8 mouse cellular contexts compared by ENCODE assay signal in genomic region chr6:21985732-21986540, GRCm38 (mm10). TPM values are rescaled to one million over a fixed set of nuclear protein-coding genes. Genes with fewer than 3 reads are reported as not detected.
DNase-seq lines count a peak whose midpoint lies in the region; ATAC-seq lines count a peak whose summit lies in the region.

Gene Cped1 (plus strand): TSS chr6:21985916.

- H3K4me3 ChIP-seq in embryonic facial prominence, embryonic 13.5 days = peak within 1 kb of the TSS; percentile 59
- peak within 1 kb of the TSS; percentile 63 for H3K4me3 ChIP-seq in heart, embryonic 13.5 days
- H3K4me3 ChIP-seq in kidney, embryonic 16.5 days (ENCODE audit: low read length) = peak within 1 kb of the TSS; percentile 68

- H3K36me3 ChIP-seq in embryonic facial prominence, embryonic 13.5 days = no peaks in the 10 kb centered on the region
- H3K36me3 ChIP-seq in heart, embryonic 13.5 days = no peaks in the 10 kb centered on the region
- no peaks in the 10 kb centered on the region for H3K36me3 ChIP-seq in kidney, embryonic 16.5 days (ENCODE audit: insufficient read depth, low read length)

- WGBS in embryonic facial prominence, embryonic 13.5 days = under 1% methylated on average over 38 of the region's 38 CpGs
- under 1% methylated on average over 38 of the region's 38 CpGs for WGBS in heart, embryonic 13.5 days
- under 1% methylated on average over 38 of the region's 38 CpGs for WGBS in kidney, embryonic 16.5 days

- H3K27me3 ChIP-seq in embryonic facial prominence, embryonic 13.5 days = no peaks in the 10 kb centered on the region
- 0 out of 2 replicates have a peak, but pooled peaks cover 6% of the 10 kb centered on the region for H3K27me3 ChIP-seq in heart, embryonic 13.5 days (replicated peaks)
- H3K27me3 ChIP-seq in kidney, embryonic 16.5 days (ENCODE audit: insufficient read depth, low read length) = no peaks in the 10 kb centered on the region

- H3K4me2 ChIP-seq in embryonic facial prominence, embryonic 13.5 days = peak within 1 kb of the TSS; percentile 83
- H3K4me2 ChIP-seq in heart, embryonic 13.5 days = peak within 1 kb of the TSS; percentile 93
- peak within 1 kb of the TSS; percentile 88 for H3K4me2 ChIP-seq in kidney, embryonic 16.5 days (replicated peaks; ENCODE audit: low read depth, low read length)

- H3K9ac ChIP-seq in embryonic facial prominence, embryonic 13.5 days = peak within 1 kb of the TSS; percentile 81
- peak within 1 kb of the TSS; percentile 81 for H3K9ac ChIP-seq in heart, embryonic 13.5 days
- peak within 1 kb of the TSS; percentile 80 for H3K9ac ChIP-seq in kidney, embryonic 16.5 days (replicated peaks; ENCODE audit: low read length)

- peak within 1 kb of the TSS; percentile 89 for H3K27ac ChIP-seq in embryonic facial prominence, embryonic 13.5 days
- peak within 1 kb of the TSS; percentile 56 for H3K27ac ChIP-seq in heart, embryonic 13.5 days (replicated peaks)
- peak within 1 kb of the TSS; percentile 90 for H3K27ac ChIP-seq in kidney, embryonic 16.5 days (ENCODE audit: low read length)

- ATAC-seq in embryonic facial prominence, embryonic 13.5 days (ENCODE audit: insufficient number of reproducible peaks, insufficient read depth, low FRiP score, low TSS enrichment, low read depth) = no peak
- no peak for ATAC-seq in heart, embryonic 13.5 days (ENCODE audit: extremely low read depth, insufficient number of reproducible peaks, low FRiP score, low TSS enrichment)
- peak; percentile 71 for ATAC-seq in kidney, embryonic 16.5 days (ENCODE audit: low FRiP score, low TSS enrichment)

- H3K9me3 ChIP-seq in embryonic facial prominence, embryonic 13.5 days = no peaks in the 10 kb centered on the region
- no peaks in the 10 kb centered on the region for H3K9me3 ChIP-seq in heart, embryonic 13.5 days
- H3K9me3 ChIP-seq in kidney, embryonic 16.5 days (ENCODE audit: low read length) = no peaks in the 10 kb centered on the region

- H3K4me1 ChIP-seq in embryonic facial prominence, embryonic 13.5 days = no peaks in the 10 kb centered on the region; the same call in 1 of the 2 replicates
- H3K4me1 ChIP-seq in heart, embryonic 13.5 days = 0 out of 2 replicates have a peak, but pooled peaks cover 6% of the 10 kb centered on the region
- peaks cover 3% of the 10 kb centered on the region; the same call in 1 of the 2 replicates for H3K4me1 ChIP-seq in kidney, embryonic 16.5 days (ENCODE audit: insufficient read depth, low read length)

- DNase-seq in 3T3-L1 (ENCODE audit: low read depth, low spot score) = peak; percentile 85
- peak; percentile 87 to 95 for DNase-seq in adrenal gland, adult (ENCODE audit: inconsistent age in 2 of 2, low spot score in 1 of 2)
- DNase-seq in lung, postnatal 4 days = peak; percentile 71 to 80
- DNase-seq in right cerebral cortex, postnatal 14 days = peak; percentile 14
- no peak for DNase-seq in layer of hippocampus, adult 8-10 months (ENCODE audit: low spot score in 2 of 2)

RNA-seq across cellular contexts. Expression of gene Cped1, which starts in this region (rescaled TPM):
- polyA plus RNA-seq in embryonic facial prominence, embryonic 13.5 days (2015; fragmentation: Nextera tagmentation; extraction: Ambion mirVana) = 42.6 and 43.4 TPM in 2 replicates
- polyA plus RNA-seq in heart, embryonic 13.5 days (2015; fragmentation: Nextera tagmentation; extraction: Ambion mirVana) = 5.8 and 6.0 TPM in 2 replicates
- polyA plus RNA-seq in kidney, embryonic 16.5 days (2015; fragmentation: Nextera tagmentation; extraction: Ambion mirVana) = 35.4 and 42.6 TPM in 2 replicates
- total RNA-seq in layer of hippocampus, adult 8-10 months (2022) = 1 to 10 TPM; 2.7 to 4.1 (median 3.1) TPM

Comparison
In these comparisons a context has a peak if more than half of its experiments do, and no peak if none do; other contexts are left out.
1. DNase-seq: peak in 3T3-L1 (single experiment), adrenal gland, adult (2 of 2), lung, postnatal 4 days (2 of 2) and right cerebral cortex, postnatal 14 days (single experiment); none in layer of hippocampus, adult 8-10 months (0 of 2).
2. Peak in every context shown above with its lines, with median percentiles within 50 percentile points of each other: H3K27ac ChIP-seq, H3K4me2 ChIP-seq, H3K4me3 ChIP-seq and H3K9ac ChIP-seq.